Mouse (Mus musculus): ENCODE measurements around the gene Pkig. TPM values are rescaled to one million over a fixed set of nuclear protein-coding genes. Genes with fewer than 3 reads are reported as not detected.

Pkig gene
- 84.9 and 85.0 TPM in 2 replicates for polyA plus RNA-seq (2015; fragmentation: Nextera tagmentation; extraction: Ambion mirVana)

GRCm38 (mm10) chr2:163657975-163658886, at the start of gene Pkig:
Gene Pkig (plus strand): TSS chr2:163658386.
- WGBS (ENCODE audit: insufficient replicate concordance) = under 1% methylated on average over 70 of the region's 71 CpGs
- peak within 1 kb of the TSS; percentile 74 for H3K9ac ChIP-seq (replicated peaks)
- TF ChIP-seq EP300 (IDR thresholded peaks at IDR 0.05; ENCODE audit: low read depth) = no peak
- peak; percentile 38 for TF ChIP-seq CTCF (IDR thresholded peaks at IDR 0.05; ENCODE audit: low read depth)

GRCm38 (mm10) chr2:163609281-163609975, 48.8 kb upstream of the Pkig start:
- WGBS (ENCODE audit: insufficient replicate concordance) = 86% methylated on average over 12 of the region's 12 CpGs
- H3K9ac ChIP-seq (replicated peaks) = no peak overlapping the region
- no peak overlapping the region for H3K4me3 ChIP-seq (ENCODE audit: low read depth, low read length)
- H3K9me3 ChIP-seq (ENCODE audit: low read length) = no peaks in the 10 kb centered on the region
- H3K36me3 ChIP-seq (replicated peaks; ENCODE audit: insufficient read depth, low read length) = peaks cover 44% of the 10 kb centered on the region
- no peak for ATAC-seq
- TF ChIP-seq EP300 (IDR thresholded peaks at IDR 0.05; ENCODE audit: low read depth) (no peak), CTCF (IDR thresholded peaks at IDR 0.05; ENCODE audit: low read depth) (no peak)
- DNase-seq = no peak
- no peak overlapping the region for H3K27ac ChIP-seq (ENCODE audit: low read depth)
- H3K4me1 ChIP-seq (ENCODE audit: insufficient read depth) = 0 out of 2 replicates have a peak, but pooled peaks cover 2% of the 10 kb centered on the region
- H3K4me2 ChIP-seq (ENCODE audit: low read depth, low read length) = no peak overlapping the region
- H3K27me3 ChIP-seq (ENCODE audit: insufficient read depth, low read length) = no peaks in the 10 kb centered on the region

More at GRCm38 (mm10) chr2:163657975-163658886, at the start of gene Pkig:
- peak; percentile 90 for DNase-seq
- Histone ChIP-seq H3K36me3 (replicated peaks; ENCODE audit: insufficient read depth, low read length) (no peaks in the 10 kb centered on the region), H3K4me3 (ENCODE audit: low read depth, low read length) (peak within 1 kb of the TSS; percentile 71), H3K9me3 (ENCODE audit: low read length) (no peaks in the 10 kb centered on the region), H3K27me3 (ENCODE audit: insufficient read depth, low read length) (no peaks in the 10 kb centered on the region), H3K4me2 (ENCODE audit: low read depth, low read length) (peak within 1 kb of the TSS; percentile 81), H3K4me1 (ENCODE audit: insufficient read depth) (peaks cover 30% of the 10 kb centered on the region), H3K27ac (ENCODE audit: low read depth) (peak within 1 kb of the TSS; percentile 88)
- ATAC-seq = peak; percentile 90

- TF ChIP-seq CTCF (IDR thresholded peaks at IDR 0.05; ENCODE audit: low read depth) (no peak), EP300 (IDR thresholded peaks at IDR 0.05; ENCODE audit: low read depth) (no peak)
- H3K4me3 ChIP-seq (ENCODE audit: low read depth, low read length) = no peak overlapping the region
- no peaks in the 10 kb centered on the region for H3K9me3 ChIP-seq (ENCODE audit: low read length)
- H3K36me3 ChIP-seq (replicated peaks; ENCODE audit: insufficient read depth, low read length) = peaks cover 60% of the 10 kb centered on the region
- no peaks in the 10 kb centered on the region for H3K4me1 ChIP-seq (ENCODE audit: insufficient read depth)
- H3K4me2 ChIP-seq (ENCODE audit: low read depth, low read length) = no peak overlapping the region
- no peak overlapping the region for H3K9ac ChIP-seq (replicated peaks)
- no peaks in the 10 kb centered on the region for H3K27me3 ChIP-seq (ENCODE audit: insufficient read depth, low read length)
- H3K27ac ChIP-seq (ENCODE audit: low read depth) = no peak overlapping the region
- DNase-seq (no peak), ATAC-seq (no peak)
- WGBS (ENCODE audit: insufficient replicate concordance) = 84% methylated on average over 9 of the region's 9 CpGs
These were observed 47.0 kb upstream of the Pkig start for GRCm38 (mm10) chr2:163611176-163611575.

GRCm38 (mm10) chr2:163613206-163613605, 45.0 kb upstream of the Pkig start:
- H3K4me3 ChIP-seq (ENCODE audit: low read depth, low read length) = no peak overlapping the region
- WGBS (ENCODE audit: insufficient replicate concordance) = 93% methylated on average over 5 of the region's 5 CpGs
- no peaks in the 10 kb centered on the region for H3K9me3 ChIP-seq (ENCODE audit: low read length)
- H3K27ac ChIP-seq (ENCODE audit: low read depth) = no peak overlapping the region
- H3K4me2 ChIP-seq (ENCODE audit: low read depth, low read length) = no peak overlapping the region
- H3K27me3 ChIP-seq (ENCODE audit: insufficient read depth, low read length) = no peaks in the 10 kb centered on the region
- no peak for TF ChIP-seq EP300 (IDR thresholded peaks at IDR 0.05; ENCODE audit: low read depth)
- TF ChIP-seq CTCF (IDR thresholded peaks at IDR 0.05; ENCODE audit: low read depth) = no peak
- no peaks in the 10 kb centered on the region for H3K4me1 ChIP-seq (ENCODE audit: insufficient read depth)
- H3K9ac ChIP-seq (replicated peaks) = no peak overlapping the region
- ATAC-seq (no peak), DNase-seq (no peak)
- H3K36me3 ChIP-seq (replicated peaks; ENCODE audit: insufficient read depth, low read length) = peaks cover 79% of the 10 kb centered on the region

- Histone ChIP-seq H3K27me3 (ENCODE audit: insufficient read depth, low read length) (no peaks in the 10 kb centered on the region), H3K36me3 (replicated peaks; ENCODE audit: insufficient read depth, low read length) (peaks cover 87% of the 10 kb centered on the region), H3K4me1 (ENCODE audit: insufficient read depth) (no peaks in the 10 kb centered on the region), H3K27ac (ENCODE audit: low read depth) (no peak overlapping the region), H3K4me3 (ENCODE audit: low read depth, low read length) (no peak overlapping the region), H3K9me3 (ENCODE audit: low read length) (no peaks in the 10 kb centered on the region), H3K9ac (replicated peaks) (no peak overlapping the region), H3K4me2 (ENCODE audit: low read depth, low read length) (no peak overlapping the region)
- TF ChIP-seq CTCF (IDR thresholded peaks at IDR 0.05; ENCODE audit: low read depth) (peak; percentile 27), EP300 (IDR thresholded peaks at IDR 0.05; ENCODE audit: low read depth) (no peak)
- WGBS (ENCODE audit: insufficient replicate concordance) = 92% methylated on average over 4 of the region's 4 CpGs
- no peak for DNase-seq
- ATAC-seq = no peak
These were observed 44.2 kb upstream of the Pkig start for GRCm38 (mm10) chr2:163613990-163614389.

DNA sequence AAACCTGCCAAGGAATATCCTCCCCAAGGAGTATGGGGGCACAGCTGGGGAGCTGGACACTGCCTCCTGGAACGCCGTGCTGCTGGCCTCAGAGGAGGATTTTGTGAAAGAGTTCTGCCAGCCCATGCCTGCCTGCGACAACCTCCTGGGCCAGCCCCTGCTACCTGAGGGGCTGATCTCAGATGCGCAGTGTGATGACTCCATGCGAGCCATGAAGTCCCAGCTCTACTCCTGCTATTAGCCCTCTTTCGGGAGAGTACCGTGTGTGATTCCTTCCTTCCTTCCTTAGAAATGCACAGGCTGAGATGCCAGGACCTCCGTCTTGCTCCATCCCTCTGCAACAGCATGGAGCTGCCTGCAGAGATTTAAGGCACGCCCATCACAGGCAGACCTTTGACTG, 42.8 kb upstream of the Pkig start:
- WGBS (ENCODE audit: insufficient replicate concordance) = 87% methylated on average over 9 of the region's 9 CpGs

More for the DNA sequence above, 42.8 kb upstream of the Pkig start:
- no peak overlapping the region for H3K9ac ChIP-seq (replicated peaks)
- DNase-seq (no peak), ATAC-seq (no peak)
- H3K4me3 ChIP-seq (ENCODE audit: low read depth, low read length) = no peak overlapping the region
- no peak overlapping the region for H3K27ac ChIP-seq (ENCODE audit: low read depth)
- H3K4me1 ChIP-seq (ENCODE audit: insufficient read depth) = peaks cover 5% of the 10 kb centered on the region; the same call in 1 of the 2 replicates
- no peaks in the 10 kb centered on the region for H3K9me3 ChIP-seq (ENCODE audit: low read length)
- H3K4me2 ChIP-seq (ENCODE audit: low read depth, low read length) = no peak overlapping the region
- no peaks in the 10 kb centered on the region for H3K27me3 ChIP-seq (ENCODE audit: insufficient read depth, low read length)
- H3K36me3 ChIP-seq (replicated peaks; ENCODE audit: insufficient read depth, low read length) = peaks cover 92% of the 10 kb centered on the region
- TF ChIP-seq CTCF (IDR thresholded peaks at IDR 0.05; ENCODE audit: low read depth) = no peak
- no peak for TF ChIP-seq EP300 (IDR thresholded peaks at IDR 0.05; ENCODE audit: low read depth)

Measured in liver, postnatal 0 days (tissue).